Mouse (Mus musculus) neural tube, embryonic 12.5 days (tissue): ENCODE measurements around the gene Rps27l. TPM values are rescaled to one million over a fixed set of nuclear protein-coding genes. Genes with fewer than 3 reads are reported as not detected.

ENCODE experiments used
- ATAC-seq: fragments of 200-750 bp; cut with Nextera tagmentation; 2 replicates; pipeline ENCODE4 v1.8.0; 2017; ENCODE audit warnings: low read depth, mild to moderate bottlenecking, moderate TSS enrichment, moderate library complexity; ENCODE audit not compliant: low FRiP score
- H3K27ac ChIP-seq: fragments of 300-500 bp; sonication (generic); 2 replicates; pipeline ENCODE4 v1.5.1; 2016
- H3K27me3 ChIP-seq: fragments of 300-500 bp; sonication (generic); replicated peaks from 2 replicates; pipeline ENCODE4 v1.6.1; 2016; ENCODE audit warnings: mild to moderate bottlenecking
- H3K36me3 ChIP-seq: fragments of 300-500 bp; sonication (generic); 2 replicates; pipeline ENCODE4 v1.6.1; 2016; ENCODE audit warnings: mild to moderate bottlenecking
- H3K4me1 ChIP-seq: fragments of 300-500 bp; sonication (generic); 2 replicates; pipeline ENCODE4 v1.6.1; 2016
- H3K4me2 ChIP-seq: fragments of 300-500 bp; sonication (generic); replicated peaks from 2 replicates; pipeline ENCODE4 v1.6.1; 2016; ENCODE audit warnings: mild to moderate bottlenecking
- H3K4me3 ChIP-seq: fragments of 300-500 bp; sonication (generic); 2 replicates; pipeline ENCODE4 v1.5.1; 2016
- H3K9ac ChIP-seq: fragments of 300-500 bp; sonication (generic); 2 replicates; pipeline ENCODE4 v1.6.1; 2016; ENCODE audit warnings: mild to moderate bottlenecking
- H3K9me3 ChIP-seq: fragments of 300-500 bp; sonication (generic); 2 replicates; pipeline ENCODE4 v1.6.1; 2016; ENCODE audit warnings: mild to moderate bottlenecking
- WGBS: fragments of 180-500 bp; shearing (Covaris S2); methylation state at CpG from one replicate; pipeline ENCODE4 v1.1.7; 2016; 5-methylcytosine and 5-hydroxymethylcytosine counted together
- polyA plus RNA-seq: library from polyadenylated mRNA; unstranded; fragments of >200 nt; fragmentation: Nextera tagmentation; extraction: Ambion mirVana; gene quantifications from 2 replicates; pipeline ENCODE4 v1.2.1, GENCODE M21; 2016

The Rps27l gene
- polyA plus RNA-seq, 1 experiment from 2014 or later, result 462 TPM

GRCm38 (mm10) chr9:66990046-66990445, 44.2 kb downstream of the Rps27l start:
- Histone ChIP-seq H3K27ac (no peak overlapping the region), H3K9me3 (no peaks in the 10 kb centered on the region), H3K4me1 (0 out of 2 replicates have a peak, but pooled peaks cover 6% of the 10 kb centered on the region), H3K36me3 (no peaks in the 10 kb centered on the region), H3K9ac (no peak overlapping the region), H3K27me3 (no peaks in the 10 kb centered on the region), H3K4me3 (no peak overlapping the region), H3K4me2 (no peak overlapping the region)
- WGBS, result 92% methylated on average over 5 of the region's 5 CpGs
- ATAC-seq, result no peak

GRCm38 (mm10) chr9:66991021-66991749, 45.3 kb downstream of the Rps27l start:
- H3K27me3 ChIP-seq, result no peaks in the 10 kb centered on the region
- H3K9ac ChIP-seq, result no peak overlapping the region
- 0 out of 2 replicates have a peak, but pooled peaks cover 6% of the 10 kb centered on the region for H3K4me1 ChIP-seq
- no peak overlapping the region for H3K27ac ChIP-seq
- no peak for ATAC-seq
- H3K4me2 ChIP-seq, result no peak overlapping the region
- 68% methylated on average over 9 of the region's 9 CpGs for WGBS
- H3K36me3 ChIP-seq, result no peaks in the 10 kb centered on the region
- H3K4me3 ChIP-seq, result no peak overlapping the region
- no peaks in the 10 kb centered on the region for H3K9me3 ChIP-seq

- Histone ChIP-seq H3K36me3 (no peaks in the 10 kb centered on the region), H3K27me3 (no peaks in the 10 kb centered on the region), H3K4me2 (no peak overlapping the region), H3K9ac (no peak overlapping the region), H3K4me1 (0 out of 2 replicates have a peak, but pooled peaks cover 6% of the 10 kb centered on the region), H3K27ac (no peak overlapping the region), H3K4me3 (no peak overlapping the region), H3K9me3 (no peaks in the 10 kb centered on the region)
- WGBS, result 90% methylated on average over 8 of the region's 8 CpGs
- no peak for ATAC-seq
Observed at GRCm38 (mm10) chr9:66991750-66992410, 46.0 kb downstream of the Rps27l start.

Other genes starting within 250 kb of the Rps27l start
- gene Car12, start 232.4 kb upstream of the Rps27l start, polyA plus RNA-seq, result 0.31 and 0.38 TPM in 2 replicates
- 16.5 and 18.0 TPM in 2 replicates for gene Aph1b, start 150.6 kb upstream of the Rps27l start, polyA plus RNA-seq
- 0.24 and 0.38 TPM in 2 replicates for gene Gm10647, start 149.0 kb upstream of the Rps27l start, polyA plus RNA-seq
- gene Aph1c, start 111.4 kb upstream of the Rps27l start, polyA plus RNA-seq, result 2.0 and 2.2 TPM in 2 replicates
- gene Rab8b, start 26.4 kb upstream of the Rps27l start, polyA plus RNA-seq, result 32.0 and 33.4 TPM in 2 replicates
- 11.6 and 13.9 TPM in 2 replicates for gene Lactb, start 29.4 kb downstream of the Rps27l start, polyA plus RNA-seq
- gene Tpm1, start 103.3 kb downstream of the Rps27l start, polyA plus RNA-seq, result 300 and 315 TPM in 2 replicates